Mouse (Mus musculus): ENCODE data around the gene Amotl2.
A peak's percentile ranks its signal among the peaks of the same experiment; 100 is the strongest.

The Amotl2 gene

DNA sequence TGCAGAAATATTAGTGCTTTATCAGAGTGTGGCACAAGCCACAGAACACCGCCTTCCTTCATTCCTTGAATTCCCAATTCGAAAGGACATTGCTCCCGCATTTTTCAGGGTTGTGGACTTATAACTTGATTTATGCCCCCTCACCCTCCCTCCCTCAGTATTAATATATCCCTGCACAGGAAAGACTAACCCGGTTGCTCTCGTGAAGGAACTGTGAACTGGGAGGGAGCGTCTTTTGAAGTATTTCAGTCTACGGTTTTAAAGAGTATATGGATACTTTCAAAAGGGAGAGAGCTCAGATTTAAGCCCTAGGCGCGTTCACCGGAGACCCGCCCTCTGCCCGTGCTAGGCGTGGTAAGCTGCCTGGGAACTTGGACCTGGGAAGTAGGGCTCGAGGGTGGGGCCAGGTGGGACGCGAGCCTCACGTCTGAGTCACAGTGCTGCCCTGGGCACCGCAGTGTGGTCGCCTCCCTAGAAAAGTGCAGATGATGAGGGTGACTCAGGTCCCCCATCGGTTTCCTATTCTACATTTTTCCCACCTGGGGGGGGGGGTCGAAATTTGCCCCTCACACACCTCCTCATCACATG is 54.9 kb downstream of the Amotl2 start:
- DNase-seq (ENCODE audit: inconsistent ontology term) = no peak

DNA sequence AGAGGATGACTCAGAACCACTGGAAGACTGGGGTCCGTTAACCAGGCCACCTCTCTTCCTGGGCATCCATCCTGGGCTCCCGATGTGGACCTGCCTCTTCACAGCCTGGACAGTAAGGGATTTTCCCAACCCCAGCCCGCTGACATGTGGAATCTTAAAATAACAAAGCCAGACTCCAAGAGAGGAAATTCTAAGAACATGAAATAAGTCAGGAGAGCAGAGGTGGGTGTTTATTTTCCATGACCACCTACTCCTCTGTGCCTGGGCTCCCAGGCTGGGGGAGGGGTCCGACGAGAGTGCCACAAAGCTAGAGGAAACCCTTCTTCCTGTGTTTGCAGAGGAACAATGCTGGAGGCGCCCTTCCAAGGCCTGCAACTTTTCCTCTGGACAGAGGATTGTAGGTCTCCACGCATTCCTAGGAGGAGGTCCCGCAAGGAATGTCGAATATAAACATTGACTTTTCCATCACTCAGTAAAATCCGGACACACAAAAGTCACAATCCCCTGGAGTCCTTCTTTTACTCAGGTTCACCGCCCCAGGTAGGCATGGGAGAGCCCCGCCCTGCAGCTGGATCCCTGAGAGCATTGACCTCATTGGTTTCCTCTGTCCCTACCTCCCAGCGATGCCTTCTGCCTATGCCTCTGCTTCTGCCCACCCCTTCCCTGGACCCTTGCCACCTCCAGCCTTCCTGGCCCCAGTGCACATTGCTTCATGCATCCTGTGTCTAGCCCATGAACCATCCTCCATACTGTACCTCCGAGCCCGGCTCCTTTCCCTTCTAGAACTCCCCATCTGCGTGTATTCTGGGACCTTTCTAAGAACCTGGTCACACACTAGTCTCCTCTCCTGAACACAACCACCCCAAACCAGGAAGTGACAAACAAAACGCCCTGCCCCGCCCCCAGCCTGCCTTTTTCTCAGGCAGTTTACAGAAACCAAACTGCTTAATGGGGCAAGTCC is 61.4 kb downstream of the Amotl2 start:
- DNase-seq (ENCODE audit: inconsistent ontology term) = no peak

DNA sequence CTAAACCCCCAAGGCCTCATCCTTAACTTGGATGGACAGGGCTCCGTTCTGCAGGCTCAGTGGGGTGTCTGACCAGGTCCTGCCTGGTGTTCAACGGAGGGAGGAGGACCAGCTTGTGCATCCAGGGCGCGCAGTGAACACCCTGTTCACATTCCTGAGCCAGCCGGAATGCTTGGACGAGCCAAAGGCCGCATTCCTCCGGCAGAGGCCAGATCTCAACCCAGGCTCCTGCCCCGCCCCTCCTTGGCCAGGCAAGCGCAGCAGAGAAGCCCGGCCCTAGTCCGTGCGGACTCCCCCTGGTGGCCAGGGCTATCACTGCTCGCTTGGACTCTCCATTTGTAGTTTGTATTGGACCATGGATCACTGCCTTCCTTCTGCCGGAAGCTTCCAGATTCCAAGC is 63.0 kb downstream of the Amotl2 start:
- peak; percentile 98 for DNase-seq (ENCODE audit: inconsistent ontology term)

Measured in Muller cell, postnatal 12 days (primary cell).